Mouse (Mus musculus) 416B (cell line): ENCODE measurements around the gene Ctrb1.

Experiments used
- DNase-seq: peaks from one replicate; pipeline ENCODE4 v3.0.0; 2011; ENCODE audit warnings: low read depth

Gene Ctrb1

GRCm38 (mm10) chr8:111681153-111681552, 9.7 kb downstream of the Ctrb1 start:
- no peak for DNase-seq

- DNase-seq: no peak
Observed at GRCm38 (mm10) chr8:111680423-111681028, 10.3 kb downstream of the Ctrb1 start.

- no peak for DNase-seq
Observed at GRCm38 (mm10) chr8:111678848-111679247, 12.0 kb downstream of the Ctrb1 start.

- peak; percentile 79 for DNase-seq
Observed at GRCm38 (mm10) chr8:111678111-111678510, 12.7 kb downstream of the Ctrb1 start.

- DNase-seq: peak; percentile 35
Observed at GRCm38 (mm10) chr8:111676237-111676636, 14.6 kb downstream of the Ctrb1 start.

- DNase-seq: no peak
Observed at GRCm38 (mm10) chr8:111666751-111667150, 24.1 kb downstream of the Ctrb1 start.

- peak; percentile 84 for DNase-seq
Observed at GRCm38 (mm10) chr8:111662473-111662872, 28.3 kb downstream of the Ctrb1 start.

GRCm38 (mm10) chr8:111658819-111659423, 31.9 kb downstream of the Ctrb1 start:
- DNase-seq: peak; percentile 38

- no peak for DNase-seq
Observed at GRCm38 (mm10) chr8:111657312-111657854, 33.4 kb downstream of the Ctrb1 start.

- DNase-seq: no peak
Observed at GRCm38 (mm10) chr8:111653524-111653923, 37.3 kb downstream of the Ctrb1 start.

GRCm38 (mm10) chr8:111650651-111651050, 40.2 kb downstream of the Ctrb1 start:
- no peak for DNase-seq

- DNase-seq: peak; percentile 70
Observed at GRCm38 (mm10) chr8:111648834-111649233, 42.0 kb downstream of the Ctrb1 start.

GRCm38 (mm10) chr8:111645715-111646114, 45.1 kb downstream of the Ctrb1 start:
- no peak for DNase-seq

GRCm38 (mm10) chr8:111644286-111645051, 46.3 kb downstream of the Ctrb1 start:
- DNase-seq: peak; percentile 99

GRCm38 (mm10) chr8:111643264-111644141, 47.3 kb downstream of the Ctrb1 start, which contains the start of gene Zfp1:
Gene Zfp1, plus strand, starts transcription at chr8:111643401.
- peak; percentile 97 for DNase-seq

GRCm38 (mm10) chr8:111642939-111643263, 47.9 kb downstream of the Ctrb1 start:
- DNase-seq: no peak

GRCm38 (mm10) chr8:111642496-111642895, 48.3 kb downstream of the Ctrb1 start:
- DNase-seq: peak; percentile 89

- no peak for DNase-seq
Observed at GRCm38 (mm10) chr8:111641064-111641463, 49.7 kb downstream of the Ctrb1 start.

GRCm38 (mm10) chr8:111638086-111638485, 52.7 kb downstream of the Ctrb1 start:
- DNase-seq: peak; percentile 72
